Mouse (Mus musculus) neural tube, embryonic 14.5 days (tissue): ENCODE data around the gene Ppp2r5a. TPM values are rescaled to one million over a fixed set of nuclear protein-coding genes. Genes with fewer than 3 reads are reported as not detected.

Experiments used
- ATAC-seq: fragments of 200-750 bp; cut with Nextera tagmentation; 2 replicates; pipeline ENCODE4 v1.8.0; 2017; ENCODE audit warnings: low read depth, mild to moderate bottlenecking, moderate TSS enrichment, moderate library complexity
- H3K27ac ChIP-seq: fragments of 300-500 bp; sonication (generic); 2 replicates; pipeline ENCODE4 v1.5.1; 2014; ENCODE audit warnings: low read depth, mild to moderate bottlenecking, control low read depth, low read length, moderate library complexity, mixed read lengths
- H3K27me3 ChIP-seq: fragments of 300-500 bp; sonication (generic); 2 replicates; pipeline ENCODE4 v1.6.1; 2014; ENCODE audit warnings: low read length; ENCODE audit not compliant: control insufficient read depth, insufficient read depth
- H3K36me3 ChIP-seq: fragments of 300-500 bp; sonication (generic); 2 replicates; pipeline ENCODE4 v1.6.1; 2014; ENCODE audit warnings: low read length, mixed read lengths; ENCODE audit not compliant: control insufficient read depth, insufficient read depth
- H3K4me1 ChIP-seq: fragments of 300-500 bp; sonication (generic); 2 replicates; pipeline ENCODE4 v1.6.1; 2014; ENCODE audit warnings: low read length; ENCODE audit not compliant: control insufficient read depth, insufficient read depth
- H3K4me2 ChIP-seq: fragments of 300-500 bp; sonication (generic); 2 replicates; pipeline ENCODE4 v1.6.1; 2014; ENCODE audit warnings: mild to moderate bottlenecking, low read depth, low read length, control low read depth
- H3K4me3 ChIP-seq: fragments of 300-500 bp; sonication (generic); 2 replicates; pipeline ENCODE4 v1.5.1; 2014; ENCODE audit warnings: low read depth, low read length, control low read depth, mixed read lengths
- H3K9ac ChIP-seq: fragments of 300-500 bp; sonication (generic); replicated peaks from 2 replicates; pipeline ENCODE4 v1.6.1; 2014; ENCODE audit warnings: low read depth, mild to moderate bottlenecking, control low read depth, low read length, mixed read lengths
- H3K9me3 ChIP-seq: fragments of 300-500 bp; sonication (generic); 2 replicates; pipeline ENCODE4 v1.6.1; 2016; ENCODE audit warnings: low read length; ENCODE audit not compliant: control insufficient read depth
- WGBS: fragments of 180-500 bp; shearing (Covaris S2); extraction: QIAGEN DNeasy Blood & Tissue Kit; methylation state at CpG from one replicate; pipeline ENCODE4 v1.1.7; 2014; 5-methylcytosine and 5-hydroxymethylcytosine counted together
- polyA plus RNA-seq: library from polyadenylated mRNA; unstranded; fragments of >200 nt; fragmentation: Nextera tagmentation; extraction: Ambion mirVana; gene quantifications from 2 replicates; pipeline ENCODE4 v1.2.1, GENCODE M21; 2014

Ppp2r5a gene
- 6.9 and 9.4 TPM in 2 replicates for polyA plus RNA-seq

- WGBS, result 68% methylated on average over 5 of the region's 5 CpGs
- no peaks in the 10 kb centered on the region for H3K4me1 ChIP-seq
- no peak within 1 kb of the TSS for H3K27ac ChIP-seq
- no peak within 1 kb of the TSS for H3K4me3 ChIP-seq
- ATAC-seq, result no peak
- H3K9me3 ChIP-seq, result no peaks in the 10 kb centered on the region
- H3K36me3 ChIP-seq, result no peaks in the 10 kb centered on the region
- H3K27me3 ChIP-seq, result no peaks in the 10 kb centered on the region
- H3K4me2 ChIP-seq, result no peak within 1 kb of the TSS
- H3K9ac ChIP-seq, result no peak within 1 kb of the TSS
These were observed at the start of gene Ppp2r5a for GRCm38 (mm10) chr1:191403074-191403473. Gene Ppp2r5a, minus strand, starts transcription at chr1:191403272.

- Histone ChIP-seq H3K4me1 (no peaks in the 10 kb centered on the region), H3K36me3 (no peaks in the 10 kb centered on the region), H3K4me3 (no peak overlapping the region), H3K27ac (no peak overlapping the region), H3K9ac (no peak overlapping the region), H3K4me2 (no peak overlapping the region), H3K27me3 (no peaks in the 10 kb centered on the region), H3K9me3 (no peaks in the 10 kb centered on the region)
- ATAC-seq, result no peak
- 77% methylated on average over 5 of the region's 5 CpGs for WGBS
These were observed 47.5 kb upstream of the Ppp2r5a start for GRCm38 (mm10) chr1:191450614-191451013.

- no peak overlapping the region for H3K27ac ChIP-seq
- no peak for ATAC-seq
These were observed 46.5 kb upstream of the Ppp2r5a start for GRCm38 (mm10) chr1:191449537-191449936.

GRCm38 (mm10) chr1:191447391-191448016 is 44.4 kb upstream of the Ppp2r5a start:
- Histone ChIP-seq H3K4me2 (no peak overlapping the region), H3K4me3 (no peak overlapping the region), H3K36me3 (no peaks in the 10 kb centered on the region), H3K9me3 (no peaks in the 10 kb centered on the region), H3K4me1 (no peaks in the 10 kb centered on the region), H3K27ac (no peak overlapping the region), H3K27me3 (no peaks in the 10 kb centered on the region), H3K9ac (no peak overlapping the region)
- WGBS, result 73% methylated on average over 6 of the region's 6 CpGs
- ATAC-seq, result no peak

More at GRCm38 (mm10) chr1:191449537-191449936, 46.5 kb upstream of the Ppp2r5a start:
- Histone ChIP-seq H3K4me3 (no peak overlapping the region), H3K4me1 (no peaks in the 10 kb centered on the region), H3K27me3 (no peaks in the 10 kb centered on the region), H3K36me3 (no peaks in the 10 kb centered on the region), H3K4me2 (no peak overlapping the region), H3K9ac (no peak overlapping the region), H3K9me3 (no peaks in the 10 kb centered on the region)
- WGBS, result 91% methylated on average over 4 of the region's 4 CpGs

- H3K4me3 ChIP-seq, result no peak overlapping the region
- H3K27me3 ChIP-seq, result no peaks in the 10 kb centered on the region
- WGBS, result 71% methylated on average over 5 of the region's 5 CpGs
- H3K27ac ChIP-seq, result no peak overlapping the region
- no peak overlapping the region for H3K4me2 ChIP-seq
- no peak for ATAC-seq
- no peaks in the 10 kb centered on the region for H3K36me3 ChIP-seq
- no peaks in the 10 kb centered on the region for H3K4me1 ChIP-seq
- no peaks in the 10 kb centered on the region for H3K9me3 ChIP-seq
- H3K9ac ChIP-seq, result no peak overlapping the region
These were observed 43.2 kb upstream of the Ppp2r5a start for GRCm38 (mm10) chr1:191446307-191446706.

GRCm38 (mm10) chr1:191445831-191446258 is 42.8 kb upstream of the Ppp2r5a start:
- H3K36me3 ChIP-seq, result no peaks in the 10 kb centered on the region
- H3K9me3 ChIP-seq, result no peaks in the 10 kb centered on the region
- WGBS, result 74% methylated on average over 9 of the region's 9 CpGs
- H3K4me3 ChIP-seq, result no peak overlapping the region
- no peak overlapping the region for H3K27ac ChIP-seq
- no peak overlapping the region for H3K9ac ChIP-seq
- no peak for ATAC-seq
- H3K27me3 ChIP-seq, result no peaks in the 10 kb centered on the region
- H3K4me1 ChIP-seq, result no peaks in the 10 kb centered on the region
- H3K4me2 ChIP-seq, result no peak overlapping the region

- Histone ChIP-seq H3K4me1 (no peaks in the 10 kb centered on the region), H3K9ac (no peak overlapping the region), H3K4me3 (no peak overlapping the region), H3K9me3 (no peaks in the 10 kb centered on the region), H3K27ac (no peak overlapping the region), H3K36me3 (no peaks in the 10 kb centered on the region), H3K27me3 (no peaks in the 10 kb centered on the region), H3K4me2 (no peak overlapping the region)
- 90% methylated on average over 12 of the region's 12 CpGs for WGBS
- ATAC-seq, result no peak
These were observed 42.3 kb upstream of the Ppp2r5a start for GRCm38 (mm10) chr1:191445401-191445800.

GRCm38 (mm10) chr1:191444467-191444866 is 41.4 kb upstream of the Ppp2r5a start:
- no peaks in the 10 kb centered on the region for H3K9me3 ChIP-seq
- no peaks in the 10 kb centered on the region for H3K27me3 ChIP-seq
- H3K27ac ChIP-seq, result no peak overlapping the region
- no peaks in the 10 kb centered on the region for H3K36me3 ChIP-seq
- H3K9ac ChIP-seq, result no peak overlapping the region
- WGBS, result 65% methylated on average over 1 of the region's 1 CpGs
- no peak for ATAC-seq
- no peak overlapping the region for H3K4me3 ChIP-seq
- H3K4me2 ChIP-seq, result no peak overlapping the region
- no peaks in the 10 kb centered on the region for H3K4me1 ChIP-seq

GRCm38 (mm10) chr1:191439011-191439410 is 35.9 kb upstream of the Ppp2r5a start:
- Histone ChIP-seq H3K36me3 (no peaks in the 10 kb centered on the region), H3K4me2 (no peak overlapping the region), H3K9ac (no peak overlapping the region), H3K27ac (no peak overlapping the region), H3K4me1 (peaks cover 12% of the 10 kb centered on the region; the same call in 1 of the 2 replicates), H3K9me3 (no peaks in the 10 kb centered on the region), H3K4me3 (no peak overlapping the region), H3K27me3 (no peaks in the 10 kb centered on the region)
- whole genome bisulfite sequencing, result 64% methylated on average over 3 of the region's 3 CpGs
- no peak for ATAC-seq
